Mouse (Mus musculus) ES-CJ7 (cell line): ENCODE measurements at regions not wholly inside any gene's neighbourhood (a gene's known extent, or its start where the extent isn't known, plus 50 kb on each side); places are given as distances from the start of the nearest gene placed in this dataset.

Source experiments
- DNase-seq: peaks from one replicate; pipeline ENCODE4 v3.0.0; 2011; ENCODE audit warnings: low read depth, low spot score

GRCm38 (mm10) chr8:30482956-30483355 is 2945.6 kb upstream of the 5930422O12Rik start:
- no peak for DNase-seq

DNA sequence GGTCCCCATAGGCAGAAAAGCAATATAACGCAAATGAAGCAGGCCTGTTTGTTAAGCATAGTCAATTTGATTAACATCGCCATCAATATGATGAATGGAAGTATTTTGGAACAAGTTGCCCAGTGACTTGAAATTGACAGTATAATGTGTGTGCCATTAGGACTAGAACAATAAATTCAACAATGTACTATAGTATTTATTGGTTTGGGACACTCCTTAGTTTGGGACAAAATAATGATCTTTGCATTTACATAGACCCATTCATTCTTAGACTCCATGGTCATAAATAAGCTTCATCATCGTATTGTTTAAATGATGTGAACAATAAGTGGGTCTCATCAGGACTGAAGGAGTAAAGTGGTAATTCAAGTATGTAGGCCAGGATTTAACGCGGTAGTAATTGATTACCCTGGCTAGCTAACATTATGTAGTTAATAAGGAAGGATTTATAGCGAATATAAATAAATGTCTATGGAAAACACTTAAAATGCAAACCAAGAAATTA is 2933.6 kb upstream of the 5930422O12Rik start:
- no peak for DNase-seq

DNA sequence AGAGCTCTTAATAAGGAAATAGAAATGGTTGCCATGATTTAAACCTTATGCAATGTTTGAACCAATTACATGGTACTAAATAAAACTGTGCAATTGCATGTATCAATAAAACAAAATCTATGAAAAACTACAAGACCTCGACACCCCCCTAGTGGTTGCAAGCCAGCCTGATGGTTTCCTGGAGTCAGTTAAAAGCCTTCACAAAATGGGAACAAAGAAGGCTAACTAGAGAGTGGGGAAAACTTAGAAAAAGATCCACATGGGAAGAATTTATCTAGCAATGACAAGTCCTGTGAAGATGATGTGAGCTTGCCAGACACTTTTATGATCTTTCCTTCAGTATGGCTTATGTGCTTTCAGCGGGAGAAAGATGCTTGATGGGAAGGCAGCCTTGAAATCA is 2926.3 kb upstream of the 5930422O12Rik start:
- no peak for DNase-seq

DNA sequence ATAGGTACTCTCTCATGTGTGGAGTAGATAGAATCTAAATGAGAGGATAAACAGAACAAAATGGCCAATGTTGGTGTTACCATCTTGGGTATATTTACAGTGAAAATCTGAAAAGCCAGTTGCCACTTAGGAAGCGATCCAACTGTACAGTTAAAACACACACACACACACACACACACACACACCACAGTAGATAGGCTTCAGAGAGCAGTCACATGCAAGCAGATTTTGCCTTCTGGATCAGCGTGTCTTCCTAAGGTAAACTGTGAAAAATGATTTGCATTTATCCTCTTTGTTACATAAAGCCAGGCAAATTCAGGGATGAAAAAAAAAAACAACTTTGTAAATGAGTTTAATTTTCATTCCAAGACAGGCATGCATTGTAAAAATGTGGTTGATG is 2917.2 kb upstream of the 5930422O12Rik start:
- DNase-seq = no peak

GRCm38 (mm10) chr8:30522806-30523462 is 2905.6 kb upstream of the 5930422O12Rik start:
- no peak for DNase-seq

DNA sequence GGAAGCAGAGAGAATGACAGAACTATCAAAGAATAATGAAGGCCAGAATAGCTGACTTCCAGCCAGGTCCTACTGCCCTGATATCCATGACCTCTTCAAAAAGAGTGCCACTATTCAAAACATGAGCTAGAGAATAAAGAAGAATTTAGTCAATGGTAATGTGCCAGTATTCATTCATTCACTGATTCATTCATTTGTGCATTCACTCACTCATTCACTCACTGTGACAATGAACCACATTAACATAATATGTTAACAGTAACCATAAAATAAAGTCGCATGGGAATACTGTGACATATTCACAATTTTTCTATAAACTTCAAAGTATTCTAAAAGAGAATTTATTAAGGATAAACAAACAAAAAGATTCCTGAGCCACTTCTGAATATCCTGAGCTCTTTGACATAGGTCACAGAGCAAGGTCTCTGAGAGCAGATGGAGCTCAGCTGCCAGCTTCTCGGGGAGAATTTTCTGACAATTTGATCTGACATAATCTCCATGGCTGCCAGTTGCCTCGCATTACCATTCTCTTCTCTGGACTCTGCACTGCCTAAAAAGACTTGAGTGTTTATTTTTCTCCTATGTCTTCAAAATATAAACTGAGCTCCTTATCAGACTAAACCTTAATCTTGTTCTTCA is 2895.5 kb upstream of the 5930422O12Rik start:
- DNase-seq = no peak

GRCm38 (mm10) chr8:30533501-30533870 is 2895.0 kb upstream of the 5930422O12Rik start:
- DNase-seq = no peak

DNA sequence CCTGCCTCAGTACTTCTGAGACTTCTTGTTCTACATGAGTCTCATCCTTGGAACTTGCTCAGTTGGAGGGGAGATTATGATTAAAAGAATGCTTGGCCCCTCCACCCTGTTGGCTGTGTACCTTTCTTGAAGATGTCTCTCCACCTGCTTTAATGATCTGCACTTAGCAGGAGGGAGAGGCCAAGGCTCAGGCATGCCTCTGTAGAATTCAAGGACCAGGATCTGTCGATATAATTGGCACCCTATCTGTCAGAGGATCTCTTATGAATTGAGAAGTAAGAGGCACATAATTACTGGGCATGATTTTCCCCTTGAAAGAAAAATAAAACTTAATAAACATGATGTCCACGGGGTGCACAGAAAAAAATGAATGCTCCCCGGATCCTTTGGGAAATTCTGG is 2893.1 kb upstream of the 5930422O12Rik start:
- DNase-seq = no peak

- no peak for DNase-seq
Measured at GRCm38 (mm10) chr8:30542196-30542595, 2886.3 kb upstream of the 5930422O12Rik start.

- DNase-seq = no peak
Measured at GRCm38 (mm10) chr8:30547820-30548219, 2880.7 kb upstream of the 5930422O12Rik start.

GRCm38 (mm10) chr8:30551051-30551450 is 2877.5 kb upstream of the 5930422O12Rik start:
- DNase-seq = no peak

DNA sequence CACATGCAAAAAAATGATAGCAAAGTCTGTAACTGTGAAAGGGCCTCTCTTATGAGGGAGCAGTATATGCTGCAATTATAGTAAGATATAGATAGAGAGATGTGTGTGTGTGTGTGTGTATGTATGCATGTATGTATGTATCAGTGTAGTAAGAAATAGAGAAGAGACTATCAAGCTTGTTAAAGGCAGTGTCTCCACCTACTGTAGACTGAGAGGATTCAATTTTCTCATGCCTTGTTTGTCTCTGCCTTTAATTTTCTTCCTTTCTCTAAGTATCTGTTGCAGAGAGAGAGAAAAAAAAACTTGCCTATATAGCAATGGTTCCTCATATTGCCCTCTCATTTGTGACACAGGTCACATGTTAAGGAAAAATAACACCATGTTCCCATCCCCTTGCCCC is 2871.1 kb upstream of the 5930422O12Rik start:
- DNase-seq = no peak

DNA sequence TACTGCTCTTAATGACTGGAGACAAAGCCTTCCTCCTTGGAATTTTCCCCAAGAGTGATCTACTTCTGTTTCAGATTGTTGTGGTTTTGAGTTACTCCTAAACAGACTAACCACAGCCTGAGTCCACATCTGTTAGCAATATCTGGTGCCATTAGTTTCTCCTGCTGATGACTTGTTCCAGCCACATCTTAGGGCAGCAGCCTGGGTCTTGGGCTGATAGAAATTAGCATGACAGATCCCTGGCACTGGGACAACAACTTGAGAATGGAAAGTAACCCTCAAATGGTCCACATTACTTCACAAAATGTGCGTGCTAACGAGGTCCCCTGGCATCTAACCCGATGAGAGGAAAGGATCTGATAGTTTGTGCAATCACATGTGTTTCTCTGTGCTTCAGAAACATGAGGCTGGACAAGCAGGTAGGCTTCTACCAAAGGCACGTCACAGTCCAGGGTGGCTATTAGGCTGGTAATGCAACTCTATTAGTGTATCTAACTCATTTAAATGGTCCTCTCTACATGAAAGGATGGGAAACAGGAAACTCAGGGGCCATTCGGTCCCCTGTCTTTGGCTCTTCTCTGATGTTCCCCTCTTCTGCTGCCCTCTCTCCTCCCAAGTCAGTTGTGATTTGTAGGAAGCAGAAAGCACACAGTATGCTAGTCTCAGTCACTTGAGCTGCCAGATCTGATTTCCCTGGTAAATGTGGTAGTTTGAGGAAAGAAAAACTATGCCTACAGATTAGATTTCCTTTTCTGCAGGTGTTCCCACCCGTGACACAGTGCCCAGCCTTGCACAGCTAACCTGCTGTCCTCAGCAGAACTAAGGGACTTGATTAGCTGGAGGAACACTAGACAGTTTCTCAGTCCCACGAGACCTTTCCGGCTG is 2866.9 kb upstream of the 5930422O12Rik start:
- DNase-seq = no peak

- DNase-seq = no peak
Measured at GRCm38 (mm10) chr8:30569799-30570198, 2858.7 kb upstream of the 5930422O12Rik start.

DNA sequence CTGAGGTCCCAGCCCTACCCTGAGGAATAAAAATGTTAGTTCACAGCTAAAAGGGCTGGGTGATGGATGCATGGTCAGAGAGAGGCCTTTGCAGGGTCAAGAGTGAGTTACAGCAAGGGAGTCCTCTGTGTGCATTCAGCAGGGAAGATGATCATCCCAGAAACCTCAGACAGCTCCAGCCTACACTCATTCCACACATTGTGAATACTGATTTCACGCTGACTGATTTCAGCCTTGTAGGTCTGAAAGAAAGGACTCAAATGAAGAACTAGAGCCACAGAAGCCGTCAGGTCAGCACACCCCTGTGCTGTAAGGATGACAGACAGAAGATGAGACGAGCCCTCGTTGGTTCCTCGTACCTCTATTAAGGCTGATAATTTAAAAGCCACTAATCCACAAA is 2858.0 kb upstream of the 5930422O12Rik start:
- no peak for DNase-seq

DNA sequence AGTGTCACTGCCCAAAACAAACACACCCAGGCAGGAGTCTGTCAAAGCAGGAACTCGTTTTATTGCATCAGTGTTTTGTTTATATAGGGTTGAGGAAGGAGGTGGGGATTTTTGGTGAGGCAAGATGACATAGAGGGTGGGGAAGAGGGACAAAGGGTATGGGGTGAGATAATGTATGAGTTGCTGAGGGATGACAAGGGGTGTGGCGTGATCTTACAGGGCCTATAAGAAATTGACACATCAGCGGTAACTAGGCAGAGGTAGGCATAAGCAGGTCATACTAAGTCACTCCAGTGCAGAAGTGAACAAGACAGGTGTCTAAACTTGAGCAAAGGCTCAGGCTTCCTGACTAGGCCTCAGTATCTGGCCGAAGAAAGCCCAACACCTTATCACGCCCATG is 2841.0 kb upstream of the 5930422O12Rik start:
- DNase-seq = no peak

- no peak for DNase-seq
Measured at GRCm38 (mm10) chr8:30602421-30602820, 2826.1 kb upstream of the 5930422O12Rik start.

GRCm38 (mm10) chr8:30630332-30630731 is 2798.2 kb upstream of the 5930422O12Rik start:
- DNase-seq = no peak

- no peak for DNase-seq
Measured at GRCm38 (mm10) chr8:30636791-30637190, 2791.7 kb upstream of the 5930422O12Rik start.

- no peak for DNase-seq
Measured at GRCm38 (mm10) chr8:30642866-30643690, 2785.4 kb upstream of the 5930422O12Rik start.

GRCm38 (mm10) chr8:30648497-30648896 is 2780.0 kb upstream of the 5930422O12Rik start:
- DNase-seq = peak; percentile 74
